ENCODE assay signal across 23 mouse cellular contexts in the genomic region with DNA sequence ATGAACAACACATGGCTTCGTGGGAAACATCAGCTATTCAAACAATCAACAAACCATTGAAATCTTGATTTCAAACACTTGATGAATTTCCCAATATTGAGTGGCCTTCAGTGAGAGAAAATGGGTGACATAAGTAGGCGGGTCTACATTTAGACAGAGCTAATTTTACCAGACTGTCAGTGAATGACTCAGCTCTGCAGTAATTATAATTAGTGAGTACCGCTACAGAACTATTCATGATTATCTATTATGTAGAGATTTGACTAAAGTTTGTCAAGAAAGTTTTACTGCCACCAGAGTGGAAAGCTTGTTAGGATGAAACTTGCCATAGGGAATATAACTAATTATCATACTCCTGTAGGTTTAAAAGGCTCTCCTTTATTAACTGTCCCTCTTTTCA.
DNase-seq lines count a peak whose midpoint lies in the region.
"Had no signal": no experiment of that assay in that cellular context is flagged by ENCODE, and none has a peak within 500 bp of the region (broad histone marks: within the 10 kb centered on the region; RNA-seq: fewer than 3 reads in every experiment).

No protein-coding gene starts in this region.

- H3K27me3 ChIP-seq in heart, embryonic 10.5 days (ENCODE audit: insufficient read depth, poor library complexity, severe bottlenecking): no peaks in the 10 kb centered on the region
- H3K27me3 ChIP-seq: embryonic facial prominence, embryonic 13.5 days; embryonic facial prominence, embryonic 15.5 days; forebrain, embryonic 12.5 days; Patski had no signal

- H3K4me3 ChIP-seq in heart, embryonic 10.5 days: no peak overlapping the region
- H3K4me3 ChIP-seq: embryonic facial prominence, embryonic 13.5 days; embryonic facial prominence, embryonic 15.5 days; erythroblast, embryonic 14.5 days; forebrain, embryonic 10.5 days; forebrain, embryonic 12.5 days had no signal

- H3K36me3 ChIP-seq in heart, embryonic 10.5 days: no peaks in the 10 kb centered on the region
- H3K36me3 ChIP-seq: embryonic facial prominence, embryonic 13.5 days; embryonic facial prominence, embryonic 15.5 days; forebrain, embryonic 10.5 days; forebrain, embryonic 12.5 days had no signal

- 85% methylated on average over 3 of the region's 3 CpGs for WGBS in heart, embryonic 10.5 days

- H3K9me3 ChIP-seq in heart, embryonic 10.5 days: no peaks in the 10 kb centered on the region
- H3K9me3 ChIP-seq: embryonic facial prominence, embryonic 13.5 days; embryonic facial prominence, embryonic 15.5 days; forebrain, embryonic 10.5 days; forebrain, embryonic 12.5 days had no signal

- H3K27ac ChIP-seq in heart, embryonic 10.5 days: no peak overlapping the region
- H3K27ac ChIP-seq: embryonic facial prominence, embryonic 13.5 days; embryonic facial prominence, embryonic 15.5 days; forebrain, embryonic 10.5 days; forebrain, embryonic 12.5 days had no signal

- no peaks in the 10 kb centered on the region for H3K4me1 ChIP-seq in heart, embryonic 10.5 days
- H3K4me1 ChIP-seq: embryonic facial prominence, embryonic 13.5 days; embryonic facial prominence, embryonic 15.5 days; forebrain, embryonic 10.5 days; forebrain, embryonic 12.5 days had no signal

- DNase-seq in layer of hippocampus, adult 9-10 months (ENCODE audit: low spot score): peak; percentile 2
- no peak for DNase-seq in layer of hippocampus, postnatal 36 days
- DNase-seq in right cerebral cortex, adult 18-20 months: peak; percentile 1
- DNase-seq in right cerebral cortex, postnatal 4 days: no peak
- peak; percentile 47 for DNase-seq in brain, adult 2 months (ENCODE audit: low read depth, low spot score)
- DNase-seq in adrenal gland, postnatal 25 days: no peak
- DNase-seq in heart, embryonic 10.5 days (ENCODE audit: low spot score): no peak
- DNase-seq: adrenal gland, adult 2 months; adrenal gland, postnatal 10 days; adrenal gland, postnatal 36 days; cerebellum, adult 11 months; cerebellum, adult 18-20 months; cerebellum, adult 8-10 months; cerebellum, adult 9-11 months; cerebellum, postnatal 14 days; cerebellum, postnatal 36 days; embryo, embryonic 11 days had no signal

Comparison
In these comparisons a context has a peak if more than half of its experiments do, and no peak if none do; other contexts are left out.
1. DNase-seq: peak in layer of hippocampus, adult 9-10 months (single experiment), right cerebral cortex, adult 18-20 months (single experiment) and brain, adult 2 months (single experiment); none in layer of hippocampus, postnatal 36 days (0 of 2), right cerebral cortex, postnatal 4 days (single experiment), adrenal gland, postnatal 25 days (single experiment) and heart, embryonic 10.5 days (single experiment).